Mouse (Mus musculus) G1E (cell line): ENCODE measurements around the gene Cort.

Source experiments
- CTCF ChIP-seq: IDR thresholded peaks from 2 replicates; pipeline ENCODE4 v1.5.1; 2012; ENCODE audit warnings: low read depth, low read length, inconsistent platforms, mixed read lengths
- GATA1 ChIP-seq: IDR thresholded peaks from 2 replicates; pipeline ENCODE4 v1.6.1; 2012; ENCODE audit warnings: borderline replicate concordance, low read length, inconsistent platforms, mixed read lengths
- GATA2 ChIP-seq: IDR thresholded peaks from 2 replicates; pipeline ENCODE4 v1.6.1; 2012; ENCODE audit warnings: low read depth, low read length, inconsistent platforms, borderline replicate concordance

DNA sequence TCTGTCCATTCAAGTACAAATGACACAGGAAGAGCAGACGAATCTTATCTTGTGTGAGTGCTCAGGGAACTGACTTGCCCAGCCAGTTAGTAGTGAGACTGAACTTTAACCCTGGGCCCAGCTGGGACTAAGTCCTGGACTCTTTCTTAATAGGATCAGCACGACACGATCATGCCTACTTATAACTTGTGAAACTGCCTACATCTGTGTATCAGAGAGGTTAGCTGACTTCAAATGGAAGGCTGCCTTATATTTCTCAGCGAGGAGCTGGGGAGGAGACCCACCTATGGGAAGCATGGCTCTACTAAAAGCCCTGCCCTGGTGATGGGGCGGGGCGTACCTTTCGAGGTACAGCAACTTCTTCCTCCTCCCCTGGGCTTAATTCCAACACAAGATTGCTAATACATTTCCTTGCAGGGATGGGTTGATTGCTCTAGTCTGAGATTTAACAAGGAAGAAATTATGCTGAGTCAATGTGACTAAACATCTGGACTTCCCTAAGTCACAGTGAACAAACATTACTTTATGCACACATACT lies 43.9 kb upstream of the Cort start:
- TF ChIP-seq GATA2 (no peak), CTCF (no peak), GATA1 (no peak)
